In genomic region chr13:60338107-60338506, GRCm38 (mm10) we compare ENCODE assay signal across 19 mouse cellular contexts.
A peak's percentile ranks its signal among the peaks of the same experiment; 100 is the strongest.
DNase-seq lines count a peak whose midpoint lies in the region; ATAC-seq and TF ChIP-seq lines count a peak whose summit lies in the region.
"Had no signal": no experiment of that assay in that cellular context is flagged by ENCODE, and none has a peak within 500 bp of the region (broad histone marks: within the 10 kb centered on the region; RNA-seq: fewer than 3 reads in every experiment).

No protein-coding gene starts in this region.

- H3K27ac ChIP-seq in gastrocnemius, adult 2 months = peak overlapping the region; percentile 70
- H3K27ac ChIP-seq in kidney, postnatal 0 days = no peak overlapping the region
- no peak overlapping the region for H3K27ac ChIP-seq in forebrain, embryonic 14.5 days (ENCODE audit: low read depth, low read length)
- H3K27ac ChIP-seq: embryonic facial prominence, embryonic 13.5 days; forebrain, embryonic 13.5 days; heart, embryonic 13.5 days; layer of hippocampus, adult 2 months; macrophage had no signal

- WGBS in kidney, postnatal 0 days = 51% methylated on average over 8 of the region's 8 CpGs
- WGBS in forebrain, embryonic 14.5 days = 94% methylated on average over 8 of the region's 8 CpGs

- no peak overlapping the region for H3K9ac ChIP-seq in kidney, postnatal 0 days (ENCODE audit: low read depth, low read length)
- H3K9ac ChIP-seq in forebrain, embryonic 14.5 days (ENCODE audit: low read length) = no peak overlapping the region
- H3K9ac ChIP-seq: embryonic facial prominence, embryonic 13.5 days; forebrain, embryonic 13.5 days; heart, embryonic 13.5 days; hindbrain, embryonic 13.5 days; midbrain, embryonic 12.5 days had no signal

- H3K4me3 ChIP-seq in gastrocnemius, adult 2 months = no peak overlapping the region
- no peak overlapping the region for H3K4me3 ChIP-seq in kidney, postnatal 0 days (replicated peaks; ENCODE audit: low read depth, low read length)
- no peak overlapping the region for H3K4me3 ChIP-seq in forebrain, embryonic 14.5 days (ENCODE audit: low read depth, low read length)
- H3K4me3 ChIP-seq: embryonic facial prominence, embryonic 13.5 days; forebrain, embryonic 13.5 days; heart, embryonic 13.5 days; hindbrain, embryonic 13.5 days; layer of hippocampus, adult 2 months; midbrain, embryonic 12.5 days had no signal

- TF ChIP-seq CTCF in gastrocnemius, adult 2 months (IDR thresholded peaks at IDR 0.05) = no peak
- no peak for TF ChIP-seq CTCF in kidney, postnatal 0 days (IDR thresholded peaks at IDR 0.05; ENCODE audit: low read depth)

- no peaks in the 10 kb centered on the region for H3K27me3 ChIP-seq in kidney, postnatal 0 days (ENCODE audit: insufficient read depth, low read length)
- no peaks in the 10 kb centered on the region for H3K27me3 ChIP-seq in forebrain, embryonic 14.5 days (replicated peaks; ENCODE audit: control insufficient read depth, insufficient read depth, low read length)
- H3K27me3 ChIP-seq: embryonic facial prominence, embryonic 13.5 days; forebrain, embryonic 13.5 days; heart, embryonic 13.5 days; hindbrain, embryonic 13.5 days; midbrain, embryonic 12.5 days had no signal

- no peak for ATAC-seq in kidney, postnatal 0 days (replicated peaks; ENCODE audit: low FRiP score, low read depth)
- ATAC-seq in forebrain, embryonic 14.5 days = no peak
- ATAC-seq: forebrain, embryonic 13.5 days had no signal

- peak; percentile 69 for DNase-seq in gastrocnemius, adult 2 months
- DNase-seq in gastrocnemius, postnatal 10 days = no peak
- DNase-seq in kidney, postnatal 0 days (ENCODE audit: low spot score) = peak; percentile 25
- DNase-seq in kidney, adult 9 months = no peak
- DNase-seq in gastrocnemius, postnatal 25 days = peak; percentile 33
- no peak for DNase-seq in left cerebral cortex, postnatal 36 days (ENCODE audit: low spot score in 2 of 2)
- no peak for DNase-seq in forebrain, embryonic 14.5 days (ENCODE audit: low spot score)
- DNase-seq: cerebellum, postnatal 14 days; kidney, adult 2 months; liver; lung, adult 2 months; thymus, postnatal 36 days had no signal

- H3K9me3 ChIP-seq in kidney, postnatal 0 days (replicated peaks; ENCODE audit: low read length) = no peaks in the 10 kb centered on the region
- no peaks in the 10 kb centered on the region for H3K9me3 ChIP-seq in forebrain, embryonic 14.5 days (replicated peaks; ENCODE audit: control insufficient read depth, low read length)
- H3K9me3 ChIP-seq: forebrain, embryonic 13.5 days; heart, embryonic 13.5 days; hindbrain, embryonic 13.5 days; midbrain, embryonic 12.5 days had no signal

- H3K36me3 ChIP-seq in kidney, postnatal 0 days (ENCODE audit: insufficient read depth, low read length) = no peaks in the 10 kb centered on the region
- no peaks in the 10 kb centered on the region for H3K36me3 ChIP-seq in forebrain, embryonic 14.5 days (ENCODE audit: control insufficient read depth, insufficient read depth, low read length)
- H3K36me3 ChIP-seq: embryonic facial prominence, embryonic 13.5 days; heart, embryonic 13.5 days; hindbrain, embryonic 13.5 days; midbrain, embryonic 12.5 days had no signal

- intact Hi-C loops in gastrocnemius, adult 2 months (cut with DNase I) = no loop called here
- intact Hi-C loops in left cerebral cortex, postnatal 36 days (cut with DNase I) = no loop called here

- H3K4me1 ChIP-seq in kidney, postnatal 0 days (replicated peaks; ENCODE audit: insufficient read depth, low read length) = no peaks in the 10 kb centered on the region
- H3K4me1 ChIP-seq in forebrain, embryonic 14.5 days (ENCODE audit: control insufficient read depth, insufficient read depth, low read length) = no peaks in the 10 kb centered on the region
- H3K4me1 ChIP-seq: forebrain, embryonic 13.5 days had no signal

- H3K4me2 ChIP-seq in kidney, postnatal 0 days (ENCODE audit: low read length) = no peak overlapping the region
- no peak overlapping the region for H3K4me2 ChIP-seq in forebrain, embryonic 14.5 days (ENCODE audit: low read length)
- H3K4me2 ChIP-seq: embryonic facial prominence, embryonic 13.5 days; forebrain, embryonic 13.5 days; heart, embryonic 13.5 days; hindbrain, embryonic 13.5 days; midbrain, embryonic 12.5 days had no signal

Comparison
In these comparisons a context has a peak if more than half of its experiments do, and no peak if none do; other contexts are left out.
1. DNase-seq: peak in gastrocnemius, adult 2 months (single experiment), kidney, postnatal 0 days (single experiment) and gastrocnemius, postnatal 25 days (single experiment); none in gastrocnemius, postnatal 10 days (single experiment), kidney, adult 9 months (single experiment), left cerebral cortex, postnatal 36 days (0 of 2) and forebrain, embryonic 14.5 days (single experiment).